Mouse (Mus musculus) lung, postnatal 0 days (tissue): ENCODE measurements around the gene Baz1b.

ENCODE experiments used
- CTCF ChIP-seq: IDR thresholded peaks from 2 replicates; pipeline ENCODE4 v1.5.1; 2016; ENCODE audit warnings: antibody characterized with exemption, mild to moderate bottlenecking
- EP300 ChIP-seq: IDR thresholded peaks from 2 replicates; pipeline ENCODE4 v1.6.1; 2016; ENCODE audit warnings: antibody characterized with exemption, mild to moderate bottlenecking, control low read depth

GRCm38 (mm10) chr5:135175086-135175485 lies 12.0 kb upstream of the Baz1b start:
- TF ChIP-seq CTCF (no peak), EP300 (no peak)
